Mouse (Mus musculus): ENCODE results near the gene Alox5. TPM values are rescaled to one million over a fixed set of nuclear protein-coding genes. Genes with fewer than 3 reads are reported as not detected.

Alox5 gene
- polyA plus RNA-seq, 1 experiment from 2014 or later, result 0.86 TPM

GRCm38 (mm10) chr6:116412546-116413325, 48.2 kb downstream of the Alox5 start:
- H3K4me2 ChIP-seq (replicated peaks; ENCODE audit: low read depth, low read length), result no peak overlapping the region
- ATAC-seq (ENCODE audit: low FRiP score) (no peak), DNase-seq (ENCODE audit: low spot score) (no peak)
- no peak overlapping the region for H3K27ac ChIP-seq (ENCODE audit: low read depth, low read length)
- 93% methylated on average over 14 of the region's 14 CpGs for WGBS
- H3K9me3 ChIP-seq (ENCODE audit: control insufficient read depth, low read length), result no peaks in the 10 kb centered on the region
- no peaks in the 10 kb centered on the region for H3K4me1 ChIP-seq (replicated peaks; ENCODE audit: control insufficient read depth, insufficient read depth, low read length)
- H3K27me3 ChIP-seq (ENCODE audit: control insufficient read depth, insufficient read depth, low read length), result no peaks in the 10 kb centered on the region
- no peak overlapping the region for H3K9ac ChIP-seq (ENCODE audit: low read depth, low read length)
- H3K4me3 ChIP-seq (ENCODE audit: low read depth, low read length), result no peak overlapping the region
- no peaks in the 10 kb centered on the region for H3K36me3 ChIP-seq (ENCODE audit: control insufficient read depth, insufficient read depth, low read length)

- Histone ChIP-seq H3K27ac (ENCODE audit: low read depth, low read length) (no peak overlapping the region), H3K4me2 (replicated peaks; ENCODE audit: low read depth, low read length) (no peak overlapping the region), H3K9ac (ENCODE audit: low read depth, low read length) (no peak overlapping the region), H3K9me3 (ENCODE audit: control insufficient read depth, low read length) (no peaks in the 10 kb centered on the region), H3K4me3 (ENCODE audit: low read depth, low read length) (no peak overlapping the region), H3K36me3 (ENCODE audit: control insufficient read depth, insufficient read depth, low read length) (no peaks in the 10 kb centered on the region), H3K4me1 (replicated peaks; ENCODE audit: control insufficient read depth, insufficient read depth, low read length) (no peaks in the 10 kb centered on the region), H3K27me3 (ENCODE audit: control insufficient read depth, insufficient read depth, low read length) (no peaks in the 10 kb centered on the region)
- ATAC-seq (ENCODE audit: low FRiP score) (no peak), DNase-seq (ENCODE audit: low spot score) (no peak)
- WGBS, result 74% methylated on average over 3 of the region's 3 CpGs
Measured at GRCm38 (mm10) chr6:116411716-116412115, 49.3 kb downstream of the Alox5 start.

- no peaks in the 10 kb centered on the region for H3K27me3 ChIP-seq (ENCODE audit: control insufficient read depth, insufficient read depth, low read length)
- no peak overlapping the region for H3K9ac ChIP-seq (ENCODE audit: low read depth, low read length)
- ATAC-seq (ENCODE audit: low FRiP score) (no peak), DNase-seq (ENCODE audit: low spot score) (no peak)
- H3K4me3 ChIP-seq (ENCODE audit: low read depth, low read length), result no peak overlapping the region
- no peak overlapping the region for H3K27ac ChIP-seq (ENCODE audit: low read depth, low read length)
- 99% methylated on average over 10 of the region's 10 CpGs for WGBS
- H3K4me1 ChIP-seq (replicated peaks; ENCODE audit: control insufficient read depth, insufficient read depth, low read length), result no peaks in the 10 kb centered on the region; the same call in 1 of the 2 replicates
- no peaks in the 10 kb centered on the region for H3K36me3 ChIP-seq (ENCODE audit: control insufficient read depth, insufficient read depth, low read length)
- no peak overlapping the region for H3K4me2 ChIP-seq (replicated peaks; ENCODE audit: low read depth, low read length)
- H3K9me3 ChIP-seq (ENCODE audit: control insufficient read depth, low read length), result no peaks in the 10 kb centered on the region
Measured at GRCm38 (mm10) chr6:116410436-116410835, 50.5 kb downstream of the Alox5 start.

- no peak overlapping the region for H3K4me3 ChIP-seq (ENCODE audit: low read depth, low read length)
- 90% methylated on average over 6 of the region's 6 CpGs for WGBS
- H3K9ac ChIP-seq (ENCODE audit: low read depth, low read length), result no peak overlapping the region
- H3K36me3 ChIP-seq (ENCODE audit: control insufficient read depth, insufficient read depth, low read length), result no peaks in the 10 kb centered on the region
- no peaks in the 10 kb centered on the region for H3K9me3 ChIP-seq (ENCODE audit: control insufficient read depth, low read length)
- no peak overlapping the region for H3K4me2 ChIP-seq (replicated peaks; ENCODE audit: low read depth, low read length)
- no peaks in the 10 kb centered on the region for H3K27me3 ChIP-seq (ENCODE audit: control insufficient read depth, insufficient read depth, low read length)
- H3K4me1 ChIP-seq (replicated peaks; ENCODE audit: control insufficient read depth, insufficient read depth, low read length), result peaks cover 3% of the 10 kb centered on the region; the same call in 1 of the 2 replicates
- ATAC-seq (ENCODE audit: low FRiP score), result no peak
- no peak overlapping the region for H3K27ac ChIP-seq (ENCODE audit: low read depth, low read length)
- no peak for DNase-seq (ENCODE audit: low spot score)
Measured at GRCm38 (mm10) chr6:116407956-116408657, 52.9 kb downstream of the Alox5 start.

GRCm38 (mm10) chr6:116407216-116407615, 53.8 kb downstream of the Alox5 start:
- H3K4me1 ChIP-seq (replicated peaks; ENCODE audit: control insufficient read depth, insufficient read depth, low read length), result peaks cover 3% of the 10 kb centered on the region; the same call in 1 of the 2 replicates
- no peaks in the 10 kb centered on the region for H3K36me3 ChIP-seq (ENCODE audit: control insufficient read depth, insufficient read depth, low read length)
- no peak for DNase-seq (ENCODE audit: low spot score)
- no peak overlapping the region for H3K9ac ChIP-seq (ENCODE audit: low read depth, low read length)
- no peak overlapping the region for H3K27ac ChIP-seq (ENCODE audit: low read depth, low read length)
- H3K4me3 ChIP-seq (ENCODE audit: low read depth, low read length), result no peak overlapping the region
- ATAC-seq (ENCODE audit: low FRiP score), result no peak
- H3K9me3 ChIP-seq (ENCODE audit: control insufficient read depth, low read length), result no peaks in the 10 kb centered on the region
- 84% methylated on average over 4 of the region's 4 CpGs for WGBS
- no peak overlapping the region for H3K4me2 ChIP-seq (replicated peaks; ENCODE audit: low read depth, low read length)
- no peaks in the 10 kb centered on the region for H3K27me3 ChIP-seq (ENCODE audit: control insufficient read depth, insufficient read depth, low read length)

GRCm38 (mm10) chr6:116406680-116407079, 54.3 kb downstream of the Alox5 start:
- H3K4me1 ChIP-seq (replicated peaks; ENCODE audit: control insufficient read depth, insufficient read depth, low read length), result peaks cover 3% of the 10 kb centered on the region; the same call in 1 of the 2 replicates
- no peaks in the 10 kb centered on the region for H3K36me3 ChIP-seq (ENCODE audit: control insufficient read depth, insufficient read depth, low read length)
- no peak overlapping the region for H3K27ac ChIP-seq (ENCODE audit: low read depth, low read length)
- WGBS, result 72% methylated on average over 5 of the region's 5 CpGs
- H3K4me3 ChIP-seq (ENCODE audit: low read depth, low read length), result no peak overlapping the region
- ATAC-seq (ENCODE audit: low FRiP score) (no peak), DNase-seq (ENCODE audit: low spot score) (no peak)
- no peak overlapping the region for H3K4me2 ChIP-seq (replicated peaks; ENCODE audit: low read depth, low read length)
- H3K9ac ChIP-seq (ENCODE audit: low read depth, low read length), result no peak overlapping the region
- no peaks in the 10 kb centered on the region for H3K9me3 ChIP-seq (ENCODE audit: control insufficient read depth, low read length)
- no peaks in the 10 kb centered on the region for H3K27me3 ChIP-seq (ENCODE audit: control insufficient read depth, insufficient read depth, low read length)

GRCm38 (mm10) chr6:116406152-116406551, 54.8 kb downstream of the Alox5 start:
- no peak overlapping the region for H3K4me3 ChIP-seq (ENCODE audit: low read depth, low read length)
- DNase-seq (ENCODE audit: low spot score) (no peak), ATAC-seq (ENCODE audit: low FRiP score) (no peak)
- WGBS, result 79% methylated on average over 2 of the region's 2 CpGs
- H3K27ac ChIP-seq (ENCODE audit: low read depth, low read length), result no peak overlapping the region
- H3K9me3 ChIP-seq (ENCODE audit: control insufficient read depth, low read length), result no peaks in the 10 kb centered on the region
- H3K27me3 ChIP-seq (ENCODE audit: control insufficient read depth, insufficient read depth, low read length), result no peaks in the 10 kb centered on the region
- H3K4me2 ChIP-seq (replicated peaks; ENCODE audit: low read depth, low read length), result no peak overlapping the region
- no peak overlapping the region for H3K9ac ChIP-seq (ENCODE audit: low read depth, low read length)
- H3K36me3 ChIP-seq (ENCODE audit: control insufficient read depth, insufficient read depth, low read length), result no peaks in the 10 kb centered on the region
- H3K4me1 ChIP-seq (replicated peaks; ENCODE audit: control insufficient read depth, insufficient read depth, low read length), result peaks cover 3% of the 10 kb centered on the region; the same call in 1 of the 2 replicates

- H3K27ac ChIP-seq (ENCODE audit: low read depth, low read length), result peak overlapping the region; percentile 82
- H3K36me3 ChIP-seq (ENCODE audit: control insufficient read depth, insufficient read depth, low read length), result no peaks in the 10 kb centered on the region
- WGBS, result 75% methylated on average over 5 of the region's 5 CpGs
Measured at GRCm38 (mm10) chr6:116405715-116406114, 55.3 kb downstream of the Alox5 start.

More at GRCm38 (mm10) chr6:116405715-116406114, 55.3 kb downstream of the Alox5 start:
- Histone ChIP-seq H3K9me3 (ENCODE audit: control insufficient read depth, low read length) (no peaks in the 10 kb centered on the region), H3K4me2 (replicated peaks; ENCODE audit: low read depth, low read length) (no peak overlapping the region), H3K9ac (ENCODE audit: low read depth, low read length) (no peak overlapping the region), H3K4me1 (replicated peaks; ENCODE audit: control insufficient read depth, insufficient read depth, low read length) (peaks cover 3% of the 10 kb centered on the region; the same call in 1 of the 2 replicates), H3K27me3 (ENCODE audit: control insufficient read depth, insufficient read depth, low read length) (no peaks in the 10 kb centered on the region), H3K4me3 (ENCODE audit: low read depth, low read length) (no peak overlapping the region)
- no peak for DNase-seq (ENCODE audit: low spot score)
- ATAC-seq (ENCODE audit: low FRiP score), result no peak

Data from hindbrain, embryonic 11.5 days (tissue).